Mouse (Mus musculus) liver, embryonic 12.5 days (tissue): ENCODE measurements around the gene Vmn2r84. TPM values are rescaled to one million over a fixed set of nuclear protein-coding genes. Genes with fewer than 3 reads are reported as not detected.
"Not testable (repeated sequence)": the region's sequence is repeated elsewhere in the genome, so short reads cannot be mapped to it uniquely, and the experiment has no call there.

Experiments used
- ATAC-seq: fragments of 200-750 bp; cut with Nextera tagmentation; 2 replicates; pipeline ENCODE4 v1.8.0; 2017; ENCODE audit warnings: moderate number of reproducible peaks, mild to moderate bottlenecking, moderate library complexity
- H3K27ac ChIP-seq: fragments of 300-500 bp; sonication (generic); 2 replicates; pipeline ENCODE4 v1.5.1; 2016; ENCODE audit warnings: mild to moderate bottlenecking
- H3K27me3 ChIP-seq: fragments of 300-500 bp; sonication (generic); replicated peaks from 2 replicates; pipeline ENCODE4 v1.6.1; 2016; ENCODE audit warnings: mild to moderate bottlenecking, moderate library complexity
- H3K36me3 ChIP-seq: fragments of 300-500 bp; sonication (generic); 2 replicates; pipeline ENCODE4 v1.6.1; 2016; ENCODE audit warnings: mild to moderate bottlenecking, moderate library complexity
- H3K4me1 ChIP-seq: fragments of 300-500 bp; sonication (generic); 2 replicates; pipeline ENCODE4 v1.6.1; 2016
- H3K4me2 ChIP-seq: fragments of 300-500 bp; sonication (generic); 2 replicates; pipeline ENCODE4 v1.6.1; 2016; ENCODE audit warnings: mild to moderate bottlenecking, moderate library complexity
- H3K4me3 ChIP-seq: fragments of 300-500 bp; sonication (generic); 2 replicates; pipeline ENCODE4 v1.5.1; 2016; ENCODE audit warnings: mild to moderate bottlenecking, moderate library complexity
- H3K9ac ChIP-seq: fragments of 300-500 bp; sonication (generic); 2 replicates; pipeline ENCODE4 v1.6.1; 2016; ENCODE audit warnings: mild to moderate bottlenecking, moderate library complexity
- H3K9me3 ChIP-seq: fragments of 300-500 bp; sonication (generic); replicated peaks from 2 replicates; pipeline ENCODE4 v1.6.1; 2016; ENCODE audit warnings: mild to moderate bottlenecking, moderate library complexity
- WGBS: fragments of 180-500 bp; shearing (Covaris S2); methylation state at CpG from one replicate; pipeline ENCODE4 v1.1.7; 2016; ENCODE audit not compliant: insufficient replicate concordance; 5-methylcytosine and 5-hydroxymethylcytosine counted together
- polyA plus RNA-seq: library from polyadenylated mRNA; unstranded; fragments of >200 nt; fragmentation: Nextera tagmentation; extraction: Ambion mirVana; gene quantifications from 2 replicates; pipeline ENCODE4 v1.2.1, GENCODE M21; 2016

Vmn2r84 gene
- polyA plus RNA-seq, 1 experiment from 2014 or later = 0.01 TPM

GRCm38 (mm10) chr10:130368384-130368783 lies 25.7 kb downstream of the Vmn2r84 start:
- Histone ChIP-seq H3K4me1 (no peaks in the 10 kb centered on the region), H3K36me3 (no peaks in the 10 kb centered on the region), H3K9ac (no peak overlapping the region), H3K27ac (no peak overlapping the region), H3K9me3 (no peaks in the 10 kb centered on the region), H3K27me3 (no peaks in the 10 kb centered on the region), H3K4me2 (no peak overlapping the region), H3K4me3 (no peak overlapping the region)
- ATAC-seq = no peak

- H3K4me2 ChIP-seq = no peak overlapping the region
- H3K27ac ChIP-seq = no peak overlapping the region
- H3K36me3 ChIP-seq = no peaks in the 10 kb centered on the region
- ATAC-seq = no peak
- no peak overlapping the region for H3K4me3 ChIP-seq
- H3K4me1 ChIP-seq = no peaks in the 10 kb centered on the region
- H3K9me3 ChIP-seq = no peaks in the 10 kb centered on the region
- no peak overlapping the region for H3K9ac ChIP-seq
- no peaks in the 10 kb centered on the region for H3K27me3 ChIP-seq
Observed at GRCm38 (mm10) chr10:130364766-130365165, 29.4 kb downstream of the Vmn2r84 start.

GRCm38 (mm10) chr10:130363438-130364164 lies 30.5 kb downstream of the Vmn2r84 start:
- no peaks in the 10 kb centered on the region for H3K36me3 ChIP-seq
- no peak overlapping the region for H3K4me3 ChIP-seq
- H3K4me1 ChIP-seq = no peaks in the 10 kb centered on the region
- H3K27ac ChIP-seq = no peak overlapping the region
- no peaks in the 10 kb centered on the region for H3K9me3 ChIP-seq
- WGBS = 45% methylated on average over 2 of the region's 2 CpGs
- H3K27me3 ChIP-seq = no peaks in the 10 kb centered on the region
- no peak overlapping the region for H3K9ac ChIP-seq
- no peak overlapping the region for H3K4me2 ChIP-seq
- no peak for ATAC-seq

GRCm38 (mm10) chr10:130344056-130344455 lies 50.1 kb downstream of the Vmn2r84 start:
- no peaks in the 10 kb centered on the region for H3K4me1 ChIP-seq
- H3K4me2 ChIP-seq = no peak overlapping the region
- H3K27me3 ChIP-seq = no peaks in the 10 kb centered on the region
- WGBS = 60% methylated on average over 1 of the region's 1 CpGs
- H3K9ac ChIP-seq = no peak overlapping the region
- no peaks in the 10 kb centered on the region for H3K36me3 ChIP-seq
- no peak overlapping the region for H3K4me3 ChIP-seq
- H3K27ac ChIP-seq = no peak overlapping the region
- H3K9me3 ChIP-seq = no peaks in the 10 kb centered on the region
- no peak for ATAC-seq

GRCm38 (mm10) chr10:130340050-130340449 lies 54.1 kb downstream of the Vmn2r84 start:
- H3K27ac ChIP-seq, H3K9ac ChIP-seq, H3K4me1 ChIP-seq, H3K27me3 ChIP-seq, H3K9me3 ChIP-seq, H3K36me3 ChIP-seq, ATAC-seq, H3K4me3 ChIP-seq, H3K4me2 ChIP-seq: not testable (repeated sequence)
- 63% methylated on average over 4 of the region's 4 CpGs for WGBS

GRCm38 (mm10) chr10:130337581-130337980 lies 56.6 kb downstream of the Vmn2r84 start:
- H3K4me3 ChIP-seq = no peak overlapping the region
- no peaks in the 10 kb centered on the region for H3K4me1 ChIP-seq
- H3K9me3 ChIP-seq = no peaks in the 10 kb centered on the region
- 28% methylated on average over 2 of the region's 2 CpGs for WGBS
- no peak overlapping the region for H3K4me2 ChIP-seq
- H3K27me3 ChIP-seq = no peaks in the 10 kb centered on the region
- H3K9ac ChIP-seq = no peak overlapping the region
- no peak overlapping the region for H3K27ac ChIP-seq
- no peak for ATAC-seq
- no peaks in the 10 kb centered on the region for H3K36me3 ChIP-seq

- Histone ChIP-seq H3K36me3 (no peaks in the 10 kb centered on the region), H3K9me3 (no peaks in the 10 kb centered on the region), H3K27ac (no peak overlapping the region), H3K9ac (no peak overlapping the region), H3K4me3 (no peak overlapping the region), H3K4me1 (no peaks in the 10 kb centered on the region), H3K27me3 (no peaks in the 10 kb centered on the region), H3K4me2 (no peak overlapping the region)
- 10% methylated on average over 1 of the region's 1 CpGs for WGBS
- no peak for ATAC-seq
Observed at GRCm38 (mm10) chr10:130336385-130336784, 57.7 kb downstream of the Vmn2r84 start.

GRCm38 (mm10) chr10:130330711-130331110 lies 63.4 kb downstream of the Vmn2r84 start:
- Histone ChIP-seq H3K9me3 (no peaks in the 10 kb centered on the region), H3K9ac (no peak overlapping the region), H3K36me3 (no peaks in the 10 kb centered on the region), H3K27me3 (no peaks in the 10 kb centered on the region), H3K27ac (no peak overlapping the region), H3K4me3 (no peak overlapping the region), H3K4me2 (no peak overlapping the region), H3K4me1 (no peaks in the 10 kb centered on the region)
- no peak for ATAC-seq
- WGBS = 71% methylated on average over 1 of the region's 1 CpGs

Other genes starting within 250 kb of the Vmn2r84 start
- not detected in 2 replicates for gene Olfr825, start 227.6 kb downstream of the Vmn2r84 start, polyA plus RNA-seq
- not detected in 2 replicates for gene Olfr826, start 210.1 kb downstream of the Vmn2r84 start, polyA plus RNA-seq
- gene Olfr827, start 179.9 kb downstream of the Vmn2r84 start, polyA plus RNA-seq = not detected in 2 replicates
- gene Neurod4, start 114.1 kb downstream of the Vmn2r84 start, polyA plus RNA-seq = not detected in 2 replicates
- gene Tespa1, start 71.5 kb downstream of the Vmn2r84 start, polyA plus RNA-seq = 3.8 and 3.9 TPM in 2 replicates
- not detected in 2 replicates for gene Vmn2r85, start 35.4 kb upstream of the Vmn2r84 start, polyA plus RNA-seq
- not detected in 2 replicates for gene Vmn2r86, start 61.7 kb upstream of the Vmn2r84 start, polyA plus RNA-seq
- not detected in 2 replicates for gene Vmn2r87, start 103.1 kb upstream of the Vmn2r84 start, polyA plus RNA-seq